In genomic region chr15:82215332-82216046, GRCm38 (mm10) we compare ENCODE assay signal across 33 mouse cellular contexts. TPM values are rescaled to one million over a fixed set of nuclear protein-coding genes. Genes with fewer than 3 reads are reported as not detected.
DNase-seq lines count a peak whose midpoint lies in the region; ATAC-seq and TF ChIP-seq lines count a peak whose summit lies in the region.
"Had no signal": no experiment of that assay in that cellular context is flagged by ENCODE, and none has a peak within 500 bp of the region (broad histone marks: within the 10 kb centered on the region; RNA-seq: fewer than 3 reads in every experiment).

No protein-coding gene starts in this region.

- no peak for TF ChIP-seq CTCF in olfactory bulb, adult 2 months (IDR thresholded peaks at IDR 0.05; ENCODE audit: insufficient read depth, low read depth, low read length)

- H3K4me3 ChIP-seq in olfactory bulb, adult 2 months (ENCODE audit: insufficient read depth, low read depth, low read length) = no peak overlapping the region; the same call in 1 of the 2 replicates
- H3K4me3 ChIP-seq: erythroblast, embryonic 14.5 days; heart, embryonic 10.5 days; hindbrain, embryonic 13.5 days; midbrain, embryonic 15.5 days had no signal

- H3K4me1 ChIP-seq in olfactory bulb, adult 2 months (ENCODE audit: control insufficient read depth, insufficient read depth, low read length) = peaks cover 50% of the 10 kb centered on the region

- WGBS in olfactory bulb, adult 2 months = 21% methylated on average over 11 of the region's 11 CpGs

- no peak for TF ChIP-seq POLR2A in olfactory bulb, adult 2 months (IDR thresholded peaks at IDR 0.05; ENCODE audit: insufficient read depth, low read depth, low read length)

- DNase-seq in retina, postnatal 1 day = peak; percentile 31
- DNase-seq in retina, embryonic 14.5 days (ENCODE audit: low spot score) = no peak
- DNase-seq in cerebellum, adult 11-12 months = peak; percentile 84
- peak; percentile 87 for DNase-seq in cerebellum, adult 9-11 months
- DNase-seq in left cerebral cortex, adult 11 months (ENCODE audit: low spot score) = no peak
- no peak for DNase-seq in B cell, adult 2 months
- DNase-seq: gastrocnemius, postnatal 25 days; heart, postnatal 4 days; kidney, adult 8-10 months; kidney, postnatal 4 days; layer of hippocampus, postnatal 36 days; liver; lung, adult 2 months; lung, postnatal 10 days; right cerebral cortex, postnatal 14 days had no signal

- H3K27ac ChIP-seq in olfactory bulb, adult 2 months (ENCODE audit: insufficient read depth, low read depth, low read length) = peak overlapping the region; percentile 96
- H3K27ac ChIP-seq: heart, embryonic 10.5 days; hindbrain, embryonic 13.5 days; kidney, postnatal 0 days; liver, embryonic 14.5 days; midbrain, embryonic 15.5 days had no signal

- no peak for ATAC-seq in monocyte, adult 5-6 weeks (replicated peaks; ENCODE audit: insufficient number of reproducible peaks, low FRiP score, low TSS enrichment, poor library complexity, severe bottlenecking)
- ATAC-seq: intestine, embryonic 16.5 days; midbrain, embryonic 15.5 days; Patski had no signal

RNA-seq across cellular contexts. Expression of gene Shisa8, which starts 2.9 kb away (rescaled TPM):
- polyA plus RNA-seq in olfactory bulb, adult 2 months (2012; ENCODE audit: insufficient read depth, insufficient read length, low replicate concordance, missing spikeins) = not detected in 2 replicates
- not detected in 3 replicates for total RNA-seq in monocyte, adult 5-6 weeks (2017)
- total RNA-seq: gastrocnemius, adult 18-20 months; gastrocnemius, postnatal 25 days; MEL had no signal

RNA-seq across cellular contexts. Expression of gene Tnfrsf13c, which starts 8.7 kb away (rescaled TPM):
- not detected in 2 replicates for polyA plus RNA-seq in olfactory bulb, adult 2 months (2012; ENCODE audit: insufficient read depth, insufficient read length, low replicate concordance, missing spikeins)
- 13.6 to 19.3 TPM (median 17.9 TPM) in 3 replicates for total RNA-seq in monocyte, adult 5-6 weeks (2017)
- total RNA-seq: gastrocnemius, adult 18-20 months; gastrocnemius, postnatal 25 days had no signal
- polyA plus RNA-seq: hindbrain, embryonic 13.5 days; limb, embryonic 11.5 days; stomach, embryonic 14.5 days had no signal

RNA-seq across cellular contexts. Expression of gene Cenpm, which starts 29.1 kb away (rescaled TPM):
- polyA plus RNA-seq in olfactory bulb, adult 2 months (2012; ENCODE audit: insufficient read depth, insufficient read length, low replicate concordance, missing spikeins) = not detected in 2 replicates
- total RNA-seq in monocyte, adult 5-6 weeks (2017) = not detected in 3 replicates
- total RNA-seq: gastrocnemius, adult 18-20 months; neutrophil, adult 5-6 weeks had no signal

RNA-seq across cellular contexts. Expression of gene 1500009C09Rik, which starts 36.7 kb away (rescaled TPM):
- polyA plus RNA-seq in olfactory bulb, adult 2 months (2012; ENCODE audit: insufficient read depth, insufficient read length, low replicate concordance, missing spikeins) = not detected in 2 replicates
- not detected in 3 replicates for total RNA-seq in monocyte, adult 5-6 weeks (2017)
- total RNA-seq: gastrocnemius, adult 18-20 months; gastrocnemius, postnatal 25 days; heart, postnatal 4 days; MEL; neutrophil, adult 5-6 weeks had no signal
- polyA plus RNA-seq: C2C12; erythroblast, embryonic 14.5 days; heart, embryonic 10.5 days; heart, embryonic 16.5 days; intestine, embryonic 16.5 days; kidney, postnatal 0 days; limb, embryonic 11.5 days; lung, adult 2 months; Patski; stomach, embryonic 14.5 days; thymus, postnatal 0 days had no signal

RNA-seq across cellular contexts. Expression of gene Sept3, which starts 59.2 kb away (rescaled TPM):
- polyA plus RNA-seq in olfactory bulb, adult 2 months (2012; ENCODE audit: insufficient read depth, insufficient read length, low replicate concordance, missing spikeins) = 252 and 297 TPM in 2 replicates
- total RNA-seq in monocyte, adult 5-6 weeks (2017) = 0.48 TPM in 1 of 3 replicates, not detected in the others
- total RNA-seq: MEL; neutrophil, adult 5-6 weeks had no signal
- polyA plus RNA-seq: erythroblast, embryonic 14.5 days had no signal

Comparison
In these comparisons a context has a peak if more than half of its experiments do, and no peak if none do; other contexts are left out.
1. DNase-seq: peak in retina, postnatal 1 day (single experiment), cerebellum, adult 11-12 months (single experiment) and cerebellum, adult 9-11 months (single experiment); none in retina, embryonic 14.5 days (single experiment), left cerebral cortex, adult 11 months (single experiment) and B cell, adult 2 months (0 of 2).